Mouse (Mus musculus) neutrophil, adult 5-6 weeks (primary cell): Measurements from ENCODE around the gene Scn1b. TPM values are rescaled to one million over a fixed set of nuclear protein-coding genes. Genes with fewer than 3 reads are reported as not detected.

Experiments used
- ATAC-seq: fragments of 151-379, 151-347 bp; 2 replicates; pipeline ENCODE4 v1.8.0; 2017; ENCODE audit warnings: mild to moderate bottlenecking, moderate TSS enrichment; ENCODE audit not compliant: insufficient number of reproducible peaks, poor library complexity, low FRiP score, severe bottlenecking; ENCODE audit errors: extremely low read depth
- total RNA-seq: library from RNA; stranded (forward); fragments of 200-1000 nt; gene quantifications from 2 replicates; pipeline ENCODE4 v1.2.3, GENCODE M21; 2017

The Scn1b gene
- total RNA-seq, 1 experiment from 2014 or later, result not detected

- ATAC-seq, result no peak
These were observed 52.6 kb downstream of the Scn1b start for GRCm38 (mm10) chr7:31074061-31074712.

GRCm38 (mm10) chr7:31073546-31073945, 53.3 kb downstream of the Scn1b start:
- ATAC-seq, result no peak

GRCm38 (mm10) chr7:31072326-31072725, 54.5 kb downstream of the Scn1b start:
- ATAC-seq, result no peak

GRCm38 (mm10) chr7:31070324-31070723, 56.5 kb downstream of the Scn1b start:
- no peak for ATAC-seq

- no peak for ATAC-seq
These were observed 57.3 kb downstream of the Scn1b start for GRCm38 (mm10) chr7:31069491-31069890.

- no peak for ATAC-seq
These were observed 59.0 kb downstream of the Scn1b start for GRCm38 (mm10) chr7:31067836-31068235.

Other genes with a start within 250 kb of the Scn1b start
- 493 and 656 TPM in 2 replicates for gene Cd22, start 246.7 kb downstream of the Scn1b start, total RNA-seq
- 0.49 and 0.70 TPM in 2 replicates for gene Mag, start 212.1 kb downstream of the Scn1b start, total RNA-seq
- gene Hamp2, start 202.3 kb downstream of the Scn1b start, total RNA-seq, result not detected in 2 replicates
- gene Hamp, start 183.0 kb downstream of the Scn1b start, total RNA-seq, result not detected in 2 replicates
- gene Usf2, start 170.2 kb downstream of the Scn1b start, total RNA-seq, result 178 and 186 TPM in 2 replicates
- 1.4 and 1.5 TPM in 2 replicates for gene Lsr, start 153.5 kb downstream of the Scn1b start, total RNA-seq
- 0.86 and 1.4 TPM in 2 replicates for gene Fam187b, start 153.2 kb downstream of the Scn1b start, total RNA-seq
- gene Fxyd5, start 84.5 kb downstream of the Scn1b start, total RNA-seq, result 1,836 and 1,901 TPM in 2 replicates
- gene Fxyd7, start 75.5 kb downstream of the Scn1b start, total RNA-seq, result 0.86 and 2.0 TPM in 2 replicates
- not detected in 2 replicates for gene Fxyd1, start 69.8 kb downstream of the Scn1b start, total RNA-seq
- 0.12 and 1.1 TPM in 2 replicates for gene Lgi4, start 67.7 kb downstream of the Scn1b start, total RNA-seq
- gene Fxyd3, start 50.3 kb downstream of the Scn1b start, total RNA-seq, result not detected in 2 replicates
- 1.2 TPM in 1 of 2 replicates, not detected in the other for gene Hpn, start 11.7 kb downstream of the Scn1b start, total RNA-seq
- 187 and 202 TPM in 2 replicates for gene Gramd1a, start 28.9 kb upstream of the Scn1b start, total RNA-seq
- gene Scgb2b2, start 163.5 kb upstream of the Scn1b start, total RNA-seq, result not detected in 2 replicates
- gene Scgb1b2, start 164.8 kb upstream of the Scn1b start, total RNA-seq, result not detected in 2 replicates
- not detected in 2 replicates for gene Scgb2b3, start 235.1 kb upstream of the Scn1b start, total RNA-seq
- not detected in 2 replicates for gene Scgb1b3, start 248.6 kb upstream of the Scn1b start, total RNA-seq